In genomic region chr17:70739346-70739745, GRCm38 (mm10) we compare ENCODE assay signal across 14 mouse cellular contexts.
DNase-seq lines count a peak whose midpoint lies in the region; ATAC-seq and TF ChIP-seq lines count a peak whose summit lies in the region.
"Had no signal": no experiment of that assay in that cellular context is flagged by ENCODE, and none has a peak within 500 bp of the region (broad histone marks: within the 10 kb centered on the region; RNA-seq: fewer than 3 reads in every experiment).

No protein-coding gene starts in this region.

- H3K4me3 ChIP-seq in forebrain, embryonic 10.5 days, result no peak overlapping the region
- H3K4me3 ChIP-seq in forebrain, embryonic 12.5 days (replicated peaks), result no peak overlapping the region
- no peak overlapping the region for H3K4me3 ChIP-seq in lung, postnatal 0 days (ENCODE audit: low read depth, low read length)
- H3K4me3 ChIP-seq in stomach, embryonic 16.5 days (replicated peaks; ENCODE audit: low read length), result no peak overlapping the region

- peak overlapping the region; percentile 86; the same call in 1 of the 2 replicates for H3K27ac ChIP-seq in forebrain, embryonic 10.5 days
- no peak overlapping the region for H3K27ac ChIP-seq in forebrain, embryonic 12.5 days
- no peak overlapping the region for H3K27ac ChIP-seq in lung, postnatal 0 days (ENCODE audit: low read length)
- 0 out of 2 replicates have a peak overlapping the region, but pooled peaks have one; percentile 68 for H3K27ac ChIP-seq in stomach, embryonic 16.5 days (ENCODE audit: low read length)

- TF ChIP-seq EP300 in lung, postnatal 0 days (IDR thresholded peaks at IDR 0.05), result no peak

- no peaks in the 10 kb centered on the region for H3K36me3 ChIP-seq in forebrain, embryonic 10.5 days (replicated peaks)
- no peaks in the 10 kb centered on the region for H3K36me3 ChIP-seq in forebrain, embryonic 12.5 days (replicated peaks)
- no peaks in the 10 kb centered on the region for H3K36me3 ChIP-seq in lung, postnatal 0 days (ENCODE audit: insufficient read depth, low read length)
- no peaks in the 10 kb centered on the region for H3K36me3 ChIP-seq in stomach, embryonic 16.5 days (ENCODE audit: control insufficient read depth, insufficient read depth, low read length)

- POLR2A ChIA-PET in Patski (lab: Charles Lee), result interaction anchor here (1.2 to 3.4 kb wide), 4 partner anchors 15 to 170 kb away, joined by 4 to 30 read pairs (median 5); no protein-coding TSS in a partner anchor

- no peaks in the 10 kb centered on the region; the same call in 1 of the 2 replicates for H3K9me3 ChIP-seq in forebrain, embryonic 10.5 days
- H3K9me3 ChIP-seq in forebrain, embryonic 12.5 days, result no peaks in the 10 kb centered on the region
- H3K9me3 ChIP-seq in lung, postnatal 0 days (ENCODE audit: low read length), result no peaks in the 10 kb centered on the region
- H3K9me3 ChIP-seq in stomach, embryonic 16.5 days (replicated peaks; ENCODE audit: control insufficient read depth, low read length), result no peaks in the 10 kb centered on the region

- in situ Hi-C loops in Patski (cut with MboI; ENCODE audit: low pct_unique_long_range_greater_than_20kb), result loop anchor here (25.0 kb wide), 1 partner anchor 223 kb away; no protein-coding TSS in a partner anchor

- CTCF ChIA-PET in Patski (lab: Charles Lee), result interaction anchor here (1.2 to 3.1 kb wide), 6 partner anchors 9 to 117 kb away, joined by 3 to 13 read pairs (median 3); no protein-coding TSS in a partner anchor

- no peak overlapping the region for H3K4me2 ChIP-seq in forebrain, embryonic 12.5 days
- H3K4me2 ChIP-seq in lung, postnatal 0 days (replicated peaks; ENCODE audit: low read depth, low read length), result no peak overlapping the region
- no peak overlapping the region for H3K4me2 ChIP-seq in stomach, embryonic 16.5 days (ENCODE audit: low read depth, low read length)

- H3K9ac ChIP-seq in forebrain, embryonic 12.5 days, result no peak overlapping the region
- H3K9ac ChIP-seq in lung, postnatal 0 days (replicated peaks; ENCODE audit: low read depth), result no peak overlapping the region
- H3K9ac ChIP-seq in stomach, embryonic 16.5 days (ENCODE audit: low read length), result no peak overlapping the region

- peaks cover 31% of the 10 kb centered on the region for H3K4me1 ChIP-seq in forebrain, embryonic 10.5 days
- H3K4me1 ChIP-seq in forebrain, embryonic 12.5 days, result peaks cover 18% of the 10 kb centered on the region
- H3K4me1 ChIP-seq in lung, postnatal 0 days (ENCODE audit: insufficient read depth, low read depth, low read length), result no peaks in the 10 kb centered on the region
- peaks cover 21% of the 10 kb centered on the region for H3K4me1 ChIP-seq in stomach, embryonic 16.5 days (ENCODE audit: control insufficient read depth, insufficient read depth, low read length)

- no peak for DNase-seq in forebrain, embryonic 10.5 days (ENCODE audit: extremely low spot score, low spot score)
- peak; percentile 16 for DNase-seq in lung, postnatal 0 days (ENCODE audit: low spot score)
- DNase-seq in lung, postnatal 14 days, result no peak
- DNase-seq in Patski (ENCODE audit: low read depth, low spot score), result no peak
- no peak for DNase-seq in right cerebral cortex, postnatal 4 days
- DNase-seq in frontal cortex, adult 2 months (ENCODE audit: extremely low spot score in 1 of 2, low spot score in 1 of 2), result no peak
- DNase-seq: cerebellum, adult 9-10 months; embryo, embryonic 11 days; gastrocnemius, postnatal 36 days; kidney, postnatal 14 days; lung, adult 2 months; thymus, postnatal 25 days had no signal

- H3K27me3 ChIP-seq in forebrain, embryonic 10.5 days (ENCODE audit: poor library complexity, severe bottlenecking), result no peaks in the 10 kb centered on the region
- no peaks in the 10 kb centered on the region for H3K27me3 ChIP-seq in forebrain, embryonic 12.5 days
- no peaks in the 10 kb centered on the region for H3K27me3 ChIP-seq in lung, postnatal 0 days (replicated peaks; ENCODE audit: insufficient read depth, low read length)
- no peaks in the 10 kb centered on the region for H3K27me3 ChIP-seq in Patski
- no peaks in the 10 kb centered on the region for H3K27me3 ChIP-seq in stomach, embryonic 16.5 days (ENCODE audit: control insufficient read depth, insufficient read depth, low read length)

- ATAC-seq in forebrain, embryonic 12.5 days (ENCODE audit: low FRiP score), result no peak
- no peak for ATAC-seq in lung, postnatal 0 days
- peak; percentile 6 for ATAC-seq in Patski
- ATAC-seq in stomach, embryonic 16.5 days (ENCODE audit: insufficient read depth, low FRiP score), result no peak

- 92% methylated on average over 6 of the region's 6 CpGs for WGBS in forebrain, embryonic 10.5 days
- WGBS in forebrain, embryonic 12.5 days, result 78% methylated on average over 6 of the region's 6 CpGs
- WGBS in lung, postnatal 0 days, result 50% methylated on average over 6 of the region's 6 CpGs
- 66% methylated on average over 6 of the region's 6 CpGs for WGBS in stomach, embryonic 16.5 days

- TF ChIP-seq CTCF in lung, postnatal 0 days (IDR thresholded peaks at IDR 0.05), result no peak
- no peak for TF ChIP-seq CTCF in Patski (IDR thresholded peaks at IDR 0.05)

Comparison
In these comparisons a context has a peak if more than half of its experiments do, and no peak if none do; other contexts are left out.
1. H3K27ac ChIP-seq: peak in forebrain, embryonic 10.5 days (single experiment) and stomach, embryonic 16.5 days (single experiment); none in forebrain, embryonic 12.5 days (single experiment) and lung, postnatal 0 days (single experiment).